Mouse (Mus musculus): ENCODE data around the gene Psenen.

DNA sequence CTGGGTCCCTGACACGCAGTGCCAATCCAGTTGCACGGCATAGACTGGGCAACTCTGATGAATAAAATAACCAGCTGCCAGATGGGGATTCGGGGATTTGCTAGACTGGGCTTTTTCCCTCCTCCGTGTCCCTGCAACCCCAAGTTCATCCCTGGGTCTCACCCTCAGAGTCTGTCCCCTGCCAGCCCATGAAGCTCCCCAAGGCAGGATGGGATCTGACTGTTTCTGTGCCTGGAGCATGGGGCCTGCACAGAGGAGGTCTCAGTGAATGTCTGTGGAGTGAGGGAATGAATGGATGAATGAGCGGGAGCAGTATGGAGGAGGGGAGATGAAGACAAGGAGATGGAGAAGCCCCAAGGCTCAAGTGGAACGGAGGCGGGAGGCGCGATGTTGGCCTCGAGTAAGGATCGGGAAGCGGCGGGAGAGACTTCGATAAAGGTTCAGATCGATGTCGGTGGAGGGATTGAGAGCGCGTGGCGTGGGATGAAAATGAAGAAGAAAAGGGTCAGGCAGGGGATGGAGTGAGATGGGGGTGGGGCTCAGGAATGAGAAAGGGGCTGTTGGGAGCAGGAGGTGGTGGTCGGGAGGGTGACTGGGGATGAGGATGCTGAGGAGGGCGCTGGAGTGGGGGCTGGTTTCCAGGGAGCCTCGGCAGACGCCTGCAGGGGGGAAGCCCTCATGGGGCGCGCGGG is 29.3 kb downstream of the Psenen start:
- TF ChIP-seq POLR2A (IDR thresholded peaks at IDR 0.05; ENCODE audit: low read depth, low read length), result no peak
- TF ChIP-seq CTCF (IDR thresholded peaks at IDR 0.05; ENCODE audit: extremely low read depth, insufficient read length, insufficient replicate concordance, low read depth, low read length), result no peak
